Mouse (Mus musculus) testis, postnatal 10 days (tissue): ENCODE results near the gene Mapk8.

Experiments used
- DNase-seq: peaks from one replicate; pipeline ENCODE4 v3.0.0; 2021; ENCODE audit warnings: low spot score

Gene Mapk8

GRCm38 (mm10) chr14:33348146-33348545 lies 98.8 kb downstream of the Mapk8 start:
- no peak for DNase-seq

GRCm38 (mm10) chr14:33347738-33348137 lies 99.2 kb downstream of the Mapk8 start:
- DNase-seq = no peak

DNA sequence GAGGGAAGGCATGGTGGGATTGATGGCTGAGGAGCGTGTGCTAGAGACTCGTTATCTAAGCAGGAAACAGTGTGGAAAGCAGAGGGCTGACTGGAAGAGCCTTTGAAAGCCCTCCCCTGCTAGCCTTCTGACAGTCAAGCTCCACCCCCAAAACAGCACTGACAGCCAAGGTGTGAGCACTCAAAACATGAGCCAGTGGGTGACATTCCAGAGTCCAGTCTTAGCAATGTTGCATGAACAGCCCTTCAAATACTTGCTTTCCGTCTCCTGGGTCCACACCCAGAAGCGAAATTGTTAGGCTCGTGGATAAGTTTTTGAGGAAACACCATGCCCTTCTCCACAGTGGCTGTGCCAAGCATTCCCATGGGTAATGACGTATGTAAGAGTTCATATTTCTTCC lies 100.4 kb downstream of the Mapk8 start:
- no peak for DNase-seq

DNA sequence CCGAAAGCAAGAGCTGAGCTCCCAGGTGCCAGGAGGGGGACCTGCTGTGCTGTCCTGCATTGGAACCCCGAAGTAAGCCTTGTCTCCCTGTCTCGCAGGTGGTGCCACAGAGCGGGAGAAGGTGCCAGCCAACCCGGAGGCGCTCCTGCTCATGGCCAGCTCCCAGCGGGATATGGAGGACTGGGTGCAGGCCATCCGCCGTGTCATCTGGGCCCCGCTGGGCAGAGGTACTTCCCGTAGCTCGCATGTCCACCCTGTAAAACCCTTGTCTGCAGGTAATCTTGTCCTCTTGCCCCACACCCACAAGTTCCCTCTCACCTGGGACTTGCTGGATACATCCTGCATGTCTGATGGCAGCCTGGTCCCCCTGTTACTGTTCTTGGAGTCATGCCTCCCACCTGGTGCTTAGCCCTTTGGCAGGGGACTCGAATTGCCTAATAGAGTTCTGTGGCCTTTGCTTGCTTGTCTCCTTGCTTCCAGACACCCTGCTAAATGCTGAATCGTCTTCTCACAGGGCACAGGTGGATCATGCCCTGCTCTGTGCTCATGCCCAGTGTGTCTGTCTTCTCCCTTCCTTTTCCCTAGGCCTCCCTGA lies 103.7 kb downstream of the Mapk8 start:
- DNase-seq = no peak

DNA sequence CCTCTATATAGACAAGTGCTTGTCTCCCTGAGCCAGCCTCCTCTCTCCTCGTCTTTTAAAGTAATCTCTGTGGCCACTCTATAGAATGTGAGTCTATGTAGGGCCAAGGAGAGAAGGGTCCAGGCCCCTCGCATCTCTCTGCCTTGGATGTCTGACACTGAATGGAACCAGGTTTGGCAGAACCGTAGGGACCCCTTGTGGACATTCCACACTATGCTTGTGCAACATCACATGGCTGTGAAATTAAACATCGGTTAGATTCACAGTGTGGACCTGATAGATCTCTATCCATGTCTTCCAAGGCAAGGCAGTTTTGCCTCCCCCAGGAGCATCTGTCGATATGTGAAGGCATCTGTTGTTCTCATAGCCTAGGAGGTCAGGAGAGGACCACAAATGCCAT lies 108.3 kb downstream of the Mapk8 start:
- no peak for DNase-seq

- no peak for DNase-seq
These were observed 111.2 kb downstream of the Mapk8 start for GRCm38 (mm10) chr14:33335733-33336132.

GRCm38 (mm10) chr14:33334402-33334801 lies 112.6 kb downstream of the Mapk8 start:
- DNase-seq = no peak

- no peak for DNase-seq
These were observed 113.1 kb downstream of the Mapk8 start for GRCm38 (mm10) chr14:33333833-33334232.

DNA sequence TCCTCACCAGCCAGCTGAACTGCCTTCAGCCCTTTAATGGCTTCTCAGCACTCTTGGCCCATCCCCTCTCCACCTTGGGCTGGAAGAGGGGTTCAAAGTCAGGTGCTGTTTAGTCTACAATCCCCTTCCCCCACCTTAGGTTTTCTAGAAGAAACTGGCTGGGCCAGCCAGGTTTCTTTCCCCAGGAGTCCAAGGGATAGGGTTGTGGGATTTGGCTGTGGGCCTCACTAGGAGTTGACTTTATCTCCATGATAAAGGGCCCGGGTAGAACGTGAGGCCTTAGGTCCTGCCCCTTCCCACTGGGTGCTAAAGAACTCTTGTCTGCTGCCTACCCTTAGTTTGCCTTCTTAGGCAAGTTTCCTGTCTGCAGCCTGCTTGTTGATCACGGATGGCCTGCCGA lies 115.3 kb downstream of the Mapk8 start:
- DNase-seq = no peak

GRCm38 (mm10) chr14:33330986-33331385 lies 116.0 kb downstream of the Mapk8 start:
- no peak for DNase-seq

GRCm38 (mm10) chr14:33329297-33329805 lies 117.6 kb downstream of the Mapk8 start:
- no peak for DNase-seq

GRCm38 (mm10) chr14:33328369-33328768 lies 118.6 kb downstream of the Mapk8 start:
- DNase-seq = no peak
